Mouse (Mus musculus): ENCODE data around the gene Ckap2l. TPM values are rescaled to one million over a fixed set of nuclear protein-coding genes. Genes with fewer than 3 reads are reported as not detected.

Gene Ckap2l
- polyA plus RNA-seq, 1 experiment from 2014 or later: 22.8 TPM

- no peaks in the 10 kb centered on the region for H3K27me3 ChIP-seq (ENCODE audit: insufficient read depth, low read length)
- H3K9ac ChIP-seq (ENCODE audit: low read depth, low read length): no peak overlapping the region
- H3K4me3 ChIP-seq (replicated peaks; ENCODE audit: low read depth, low read length): no peak overlapping the region
- ATAC-seq (replicated peaks; ENCODE audit: low FRiP score, low read depth) (peak; percentile 44; the same call in 1 of the 2 replicates), DNase-seq (ENCODE audit: low spot score) (peak; percentile 94)
- H3K36me3 ChIP-seq (ENCODE audit: insufficient read depth, low read length): no peaks in the 10 kb centered on the region
- no peaks in the 10 kb centered on the region for H3K4me1 ChIP-seq (replicated peaks; ENCODE audit: insufficient read depth, low read length)
- TF ChIP-seq CTCF (IDR thresholded peaks at IDR 0.05; ENCODE audit: low read depth): peak; percentile 97
- 39% methylated on average over 7 of the region's 7 CpGs for WGBS
- H3K4me2 ChIP-seq (ENCODE audit: low read length): no peak overlapping the region
- no peak overlapping the region for H3K27ac ChIP-seq
- H3K9me3 ChIP-seq (replicated peaks; ENCODE audit: low read length): no peaks in the 10 kb centered on the region
Observed at GRCm38 (mm10) chr2:129258475-129259211, 38.4 kb downstream of the Ckap2l start.

- Histone ChIP-seq H3K4me2 (ENCODE audit: low read length) (no peak overlapping the region), H3K4me3 (replicated peaks; ENCODE audit: low read depth, low read length) (no peak overlapping the region), H3K27me3 (ENCODE audit: insufficient read depth, low read length) (no peaks in the 10 kb centered on the region), H3K27ac (no peak overlapping the region), H3K36me3 (ENCODE audit: insufficient read depth, low read length) (no peaks in the 10 kb centered on the region), H3K9ac (ENCODE audit: low read depth, low read length) (no peak overlapping the region), H3K9me3 (replicated peaks; ENCODE audit: low read length) (no peaks in the 10 kb centered on the region), H3K4me1 (replicated peaks; ENCODE audit: insufficient read depth, low read length) (no peaks in the 10 kb centered on the region)
- WGBS: 79% methylated on average over 3 of the region's 3 CpGs
- no peak for DNase-seq (ENCODE audit: low spot score)
- ATAC-seq (replicated peaks; ENCODE audit: low FRiP score, low read depth): no peak
- TF ChIP-seq CTCF (IDR thresholded peaks at IDR 0.05; ENCODE audit: low read depth): no peak
Observed at GRCm38 (mm10) chr2:129258056-129258455, 39.0 kb downstream of the Ckap2l start.

GRCm38 (mm10) chr2:129256006-129256405, 41.0 kb downstream of the Ckap2l start:
- Histone ChIP-seq H3K4me3 (replicated peaks; ENCODE audit: low read depth, low read length) (no peak overlapping the region), H3K36me3 (ENCODE audit: insufficient read depth, low read length) (no peaks in the 10 kb centered on the region), H3K27me3 (ENCODE audit: insufficient read depth, low read length) (no peaks in the 10 kb centered on the region), H3K9ac (ENCODE audit: low read depth, low read length) (no peak overlapping the region), H3K27ac (no peak overlapping the region), H3K9me3 (replicated peaks; ENCODE audit: low read length) (no peaks in the 10 kb centered on the region), H3K4me1 (replicated peaks; ENCODE audit: insufficient read depth, low read length) (no peaks in the 10 kb centered on the region), H3K4me2 (ENCODE audit: low read length) (no peak overlapping the region)
- no peak for TF ChIP-seq CTCF (IDR thresholded peaks at IDR 0.05; ENCODE audit: low read depth)
- ATAC-seq (replicated peaks; ENCODE audit: low FRiP score, low read depth) (no peak), DNase-seq (ENCODE audit: low spot score) (no peak)
- WGBS: 75% methylated on average over 4 of the region's 4 CpGs

GRCm38 (mm10) chr2:129254076-129254475, 42.9 kb downstream of the Ckap2l start:
- Histone ChIP-seq H3K27ac (no peak overlapping the region), H3K4me1 (replicated peaks; ENCODE audit: insufficient read depth, low read length) (no peaks in the 10 kb centered on the region), H3K36me3 (ENCODE audit: insufficient read depth, low read length) (no peaks in the 10 kb centered on the region), H3K9ac (ENCODE audit: low read depth, low read length) (no peak overlapping the region), H3K4me2 (ENCODE audit: low read length) (no peak overlapping the region), H3K9me3 (replicated peaks; ENCODE audit: low read length) (no peaks in the 10 kb centered on the region), H3K27me3 (ENCODE audit: insufficient read depth, low read length) (no peaks in the 10 kb centered on the region), H3K4me3 (replicated peaks; ENCODE audit: low read depth, low read length) (no peak overlapping the region)
- DNase-seq (ENCODE audit: low spot score): no peak
- ATAC-seq (replicated peaks; ENCODE audit: low FRiP score, low read depth): no peak
- TF ChIP-seq CTCF (IDR thresholded peaks at IDR 0.05; ENCODE audit: low read depth): no peak
- WGBS: 47% methylated on average over 2 of the region's 2 CpGs

- TF ChIP-seq CTCF (IDR thresholded peaks at IDR 0.05; ENCODE audit: low read depth): no peak
- Histone ChIP-seq H3K4me3 (replicated peaks; ENCODE audit: low read depth, low read length) (no peak overlapping the region), H3K36me3 (ENCODE audit: insufficient read depth, low read length) (no peaks in the 10 kb centered on the region), H3K9ac (ENCODE audit: low read depth, low read length) (no peak overlapping the region), H3K27ac (no peak overlapping the region), H3K9me3 (replicated peaks; ENCODE audit: low read length) (no peaks in the 10 kb centered on the region), H3K27me3 (ENCODE audit: insufficient read depth, low read length) (no peaks in the 10 kb centered on the region), H3K4me1 (replicated peaks; ENCODE audit: insufficient read depth, low read length) (no peaks in the 10 kb centered on the region), H3K4me2 (ENCODE audit: low read length) (no peak overlapping the region)
- 63% methylated on average over 2 of the region's 2 CpGs for WGBS
- DNase-seq (ENCODE audit: low spot score) (no peak), ATAC-seq (replicated peaks; ENCODE audit: low FRiP score, low read depth) (no peak)
Observed at GRCm38 (mm10) chr2:129253631-129253970, 43.4 kb downstream of the Ckap2l start.

- no peak overlapping the region for H3K27ac ChIP-seq
- no peaks in the 10 kb centered on the region for H3K36me3 ChIP-seq (ENCODE audit: insufficient read depth, low read length)
- H3K4me1 ChIP-seq (replicated peaks; ENCODE audit: insufficient read depth, low read length): no peaks in the 10 kb centered on the region
- no peak overlapping the region for H3K4me3 ChIP-seq (replicated peaks; ENCODE audit: low read depth, low read length)
- no peaks in the 10 kb centered on the region for H3K9me3 ChIP-seq (replicated peaks; ENCODE audit: low read length)
- 89% methylated on average over 19 of the region's 19 CpGs for WGBS
- no peak for TF ChIP-seq CTCF (IDR thresholded peaks at IDR 0.05; ENCODE audit: low read depth)
- H3K9ac ChIP-seq (ENCODE audit: low read depth, low read length): no peak overlapping the region
- ATAC-seq (replicated peaks; ENCODE audit: low FRiP score, low read depth) (no peak), DNase-seq (ENCODE audit: low spot score) (no peak)
- H3K4me2 ChIP-seq (ENCODE audit: low read length): no peak overlapping the region
- no peaks in the 10 kb centered on the region for H3K27me3 ChIP-seq (ENCODE audit: insufficient read depth, low read length)
Observed at GRCm38 (mm10) chr2:129252836-129253630, 44.0 kb downstream of the Ckap2l start.
